1 mouse cellular context compared by ENCODE assay signal in the genomic region with DNA sequence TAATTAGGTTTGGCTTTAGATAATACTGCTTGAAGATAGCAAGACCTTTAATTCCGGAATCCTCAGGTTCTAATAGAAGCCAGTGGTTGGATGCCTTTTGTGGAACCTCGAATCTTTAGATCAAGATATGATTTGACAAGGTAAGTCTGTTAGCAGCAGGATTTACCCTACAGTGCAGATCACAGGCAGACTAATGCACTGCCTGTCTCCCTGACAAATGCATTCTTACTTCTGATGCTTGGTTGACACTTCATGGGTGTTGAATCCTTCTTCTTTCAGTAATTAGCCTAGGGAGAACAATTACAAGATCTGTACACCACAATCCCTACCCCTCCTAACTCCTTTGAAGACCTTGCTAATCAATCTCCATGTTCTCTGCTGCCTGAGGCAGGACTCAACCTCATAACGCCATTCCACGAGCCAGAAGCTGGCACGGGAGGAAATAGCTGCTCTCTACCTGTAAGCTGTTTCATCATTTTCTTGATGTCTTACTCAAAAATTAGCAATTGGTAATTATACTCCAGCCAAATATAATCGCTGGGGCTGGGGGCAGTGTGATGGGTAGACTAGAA.
TF ChIP-seq lines count a peak whose summit lies in the region.

No protein-coding gene starts in this region.

TF ChIP-seq in CH12.LX, 34 proteins besides CTCF, POLR2A, EP300 and RAD21 (continued from another document):
- TF ChIP-seq ETS1 (conservative IDR thresholded peaks at IDR 0.05; ENCODE audit: low read depth, low read length) (no peak), GABPA (IDR thresholded peaks at IDR 0.05; ENCODE audit: insufficient replicate concordance, low read depth, low read length) (no peak), CHD1 (IDR thresholded peaks at IDR 0.05; ENCODE audit: low read depth, low read length) (no peak)
